8 mouse cellular contexts compared by ENCODE assay signal in genomic region chr14:34309907-34310233, GRCm38 (mm10). TPM values are rescaled to one million over a fixed set of nuclear protein-coding genes. Genes with fewer than 3 reads are reported as not detected.
DNase-seq lines count a peak whose midpoint lies in the region; ATAC-seq and TF ChIP-seq lines count a peak whose summit lies in the region.
"Had no signal": no experiment of that assay in that cellular context is flagged by ENCODE, and none has a peak within 500 bp of the region (broad histone marks: within the 10 kb centered on the region; RNA-seq: fewer than 3 reads in every experiment).

No protein-coding gene starts in this region.

- peak overlapping the region; percentile 95 for H3K27ac ChIP-seq in lung, embryonic 15.5 days
- H3K27ac ChIP-seq in embryonic fibroblast, embryonic 13.5 days (ENCODE audit: insufficient read depth, low read length), result peak overlapping the region; percentile 91
- peak overlapping the region; percentile 96 for H3K27ac ChIP-seq in intestine, postnatal 0 days (ENCODE audit: low read depth, low read length)
- H3K27ac ChIP-seq in neural tube, embryonic 15.5 days (replicated peaks), result peak overlapping the region; percentile 96

- H3K4me1 ChIP-seq in lung, embryonic 15.5 days, result peaks cover 26% of the 10 kb centered on the region
- peaks cover 3% of the 10 kb centered on the region; the same call in 1 of the 2 replicates for H3K4me1 ChIP-seq in embryonic fibroblast, embryonic 13.5 days (ENCODE audit: control insufficient read depth, insufficient read depth, low read length)
- 0 out of 2 replicates have a peak, but pooled peaks cover 2% of the 10 kb centered on the region for H3K4me1 ChIP-seq in intestine, postnatal 0 days (replicated peaks; ENCODE audit: control insufficient read depth, insufficient read depth, low read length)
- peaks cover 33% of the 10 kb centered on the region for H3K4me1 ChIP-seq in neural tube, embryonic 15.5 days

- no peak for TF ChIP-seq POLR2A in embryonic fibroblast, embryonic 13.5 days (IDR thresholded peaks at IDR 0.05; ENCODE audit: low read depth, low read length)

- no peaks in the 10 kb centered on the region for H3K9me3 ChIP-seq in lung, embryonic 15.5 days
- H3K9me3 ChIP-seq in intestine, postnatal 0 days (ENCODE audit: control insufficient read depth), result no peaks in the 10 kb centered on the region
- no peaks in the 10 kb centered on the region for H3K9me3 ChIP-seq in neural tube, embryonic 15.5 days (replicated peaks)

- TF ChIP-seq CTCF in embryonic fibroblast, embryonic 13.5 days (IDR thresholded peaks at IDR 0.05; ENCODE audit: borderline replicate concordance, insufficient read depth, low read length), result no peak
- no peak for TF ChIP-seq CTCF in intestine, postnatal 0 days (IDR thresholded peaks at IDR 0.05; ENCODE audit: low read depth)

- WGBS in lung, embryonic 15.5 days, result 5% methylated on average over 5 of the region's 5 CpGs
- WGBS in intestine, postnatal 0 days, result 10% methylated on average over 5 of the region's 5 CpGs
- WGBS in neural tube, embryonic 15.5 days, result 12% methylated on average over 5 of the region's 5 CpGs

- H3K36me3 ChIP-seq in lung, embryonic 15.5 days, result no peaks in the 10 kb centered on the region
- no peaks in the 10 kb centered on the region; the same call in 1 of the 2 replicates for H3K36me3 ChIP-seq in intestine, postnatal 0 days (ENCODE audit: control insufficient read depth, insufficient read depth)
- H3K36me3 ChIP-seq in neural tube, embryonic 15.5 days, result 0 out of 2 replicates have a peak, but pooled peaks cover 4% of the 10 kb centered on the region

- H3K4me3 ChIP-seq in lung, embryonic 15.5 days, result peak overlapping the region; percentile 87
- H3K4me3 ChIP-seq in embryonic fibroblast, embryonic 13.5 days (ENCODE audit: insufficient read depth, low read length), result peak overlapping the region; percentile 76
- peak overlapping the region; percentile 92 for H3K4me3 ChIP-seq in intestine, postnatal 0 days (ENCODE audit: low read depth, low read length)
- H3K4me3 ChIP-seq in neural tube, embryonic 15.5 days (replicated peaks), result peak overlapping the region; percentile 97

- H3K4me2 ChIP-seq in lung, embryonic 15.5 days, result peak overlapping the region; percentile 70
- H3K4me2 ChIP-seq in intestine, postnatal 0 days (replicated peaks; ENCODE audit: low read depth), result peak overlapping the region; percentile 86
- peak overlapping the region; percentile 77 for H3K4me2 ChIP-seq in neural tube, embryonic 15.5 days

- ATAC-seq in lung, embryonic 15.5 days (ENCODE audit: borderline replicate concordance, extremely low read depth, low FRiP score, low TSS enrichment), result no peak
- ATAC-seq in intestine, postnatal 0 days, result no peak
- no peak for ATAC-seq in neural tube, embryonic 15.5 days (ENCODE audit: low FRiP score)

- no peaks in the 10 kb centered on the region for H3K27me3 ChIP-seq in lung, embryonic 15.5 days
- no peaks in the 10 kb centered on the region for H3K27me3 ChIP-seq in intestine, postnatal 0 days (replicated peaks; ENCODE audit: control insufficient read depth, insufficient read depth, low read length)
- H3K27me3 ChIP-seq in neural tube, embryonic 15.5 days (replicated peaks), result no peaks in the 10 kb centered on the region

- H3K9ac ChIP-seq in lung, embryonic 15.5 days, result peak overlapping the region; percentile 59
- peak overlapping the region; percentile 87 for H3K9ac ChIP-seq in intestine, postnatal 0 days (ENCODE audit: low read depth, low read length)
- H3K9ac ChIP-seq in neural tube, embryonic 15.5 days (replicated peaks), result peak overlapping the region; percentile 96

- DNase-seq in lung, postnatal 25 days (ENCODE audit: low spot score), result no peak
- DNase-seq in layer of hippocampus, postnatal 10 days (ENCODE audit: low spot score in 2 of 2), result no peak
- no peak for DNase-seq in testis, postnatal 10 days (ENCODE audit: low spot score)

RNA-seq across cellular contexts. Expression of gene Shld2, which starts 0.4 kb away (rescaled TPM):
- 10.1 and 12.6 TPM in 2 replicates for polyA plus RNA-seq in lung, embryonic 15.5 days (2015; fragmentation: Nextera tagmentation; extraction: Ambion mirVana)
- 7.4 and 10.1 TPM in 2 replicates for polyA plus RNA-seq in embryonic fibroblast, embryonic 13.5 days (2011; ENCODE audit: insufficient read length, low read depth, missing spikeins)
- polyA plus RNA-seq in intestine, postnatal 0 days (2015; fragmentation: Nextera tagmentation; extraction: Ambion mirVana), result 3.1 and 3.9 TPM in 2 replicates
- 5.4 and 7.0 TPM in 2 replicates for polyA plus RNA-seq in neural tube, embryonic 15.5 days (2015; fragmentation: Nextera tagmentation; extraction: Ambion mirVana)
- 10 to 100 TPM in 1 of 2 experiments, 1 to 10 TPM in 1; 9.7 to 13.5 TPM for total RNA-seq in layer of hippocampus, postnatal 10 days (2021)

RNA-seq across cellular contexts. Expression of gene Glud1, which starts 0.7 kb away (rescaled TPM):
- polyA plus RNA-seq in lung, embryonic 15.5 days (2015; fragmentation: Nextera tagmentation; extraction: Ambion mirVana), result 66.4 and 68.7 TPM in 2 replicates
- 159 and 181 TPM in 2 replicates for polyA plus RNA-seq in embryonic fibroblast, embryonic 13.5 days (2011; ENCODE audit: insufficient read length, low read depth, missing spikeins)
- 40.8 TPM in 2 replicates for polyA plus RNA-seq in intestine, postnatal 0 days (2015; fragmentation: Nextera tagmentation; extraction: Ambion mirVana)
- polyA plus RNA-seq in neural tube, embryonic 15.5 days (2015; fragmentation: Nextera tagmentation; extraction: Ambion mirVana), result 129 and 134 TPM in 2 replicates
- total RNA-seq in layer of hippocampus, postnatal 10 days (2021), result 100 to 1,000 TPM; 408 to 469 TPM

RNA-seq across cellular contexts. Expression of gene Fam25c, which starts 45.4 kb away (rescaled TPM):
- polyA plus RNA-seq in lung, embryonic 15.5 days (2015; fragmentation: Nextera tagmentation; extraction: Ambion mirVana), result not detected in 2 replicates
- polyA plus RNA-seq in embryonic fibroblast, embryonic 13.5 days (2011; ENCODE audit: insufficient read length, low read depth, missing spikeins), result not detected in 2 replicates
- polyA plus RNA-seq in intestine, postnatal 0 days (2015; fragmentation: Nextera tagmentation; extraction: Ambion mirVana), result not detected in 2 replicates
- polyA plus RNA-seq in neural tube, embryonic 15.5 days (2015; fragmentation: Nextera tagmentation; extraction: Ambion mirVana), result 0.72 TPM in 1 of 2 replicates, not detected in the other
- not detected for total RNA-seq in layer of hippocampus, postnatal 10 days (2021)
- total RNA-seq: neutrophil, adult 5-6 weeks had no signal
